Mouse (Mus musculus) spleen, adult 12 weeks (tissue): Measurements from ENCODE around the gene Rxfp2.

Source experiments
- DNase-seq: peaks from one replicate; pipeline ENCODE4 v3.0.0; 2022; ENCODE audit warnings: low spot score

Gene Rxfp2

DNA sequence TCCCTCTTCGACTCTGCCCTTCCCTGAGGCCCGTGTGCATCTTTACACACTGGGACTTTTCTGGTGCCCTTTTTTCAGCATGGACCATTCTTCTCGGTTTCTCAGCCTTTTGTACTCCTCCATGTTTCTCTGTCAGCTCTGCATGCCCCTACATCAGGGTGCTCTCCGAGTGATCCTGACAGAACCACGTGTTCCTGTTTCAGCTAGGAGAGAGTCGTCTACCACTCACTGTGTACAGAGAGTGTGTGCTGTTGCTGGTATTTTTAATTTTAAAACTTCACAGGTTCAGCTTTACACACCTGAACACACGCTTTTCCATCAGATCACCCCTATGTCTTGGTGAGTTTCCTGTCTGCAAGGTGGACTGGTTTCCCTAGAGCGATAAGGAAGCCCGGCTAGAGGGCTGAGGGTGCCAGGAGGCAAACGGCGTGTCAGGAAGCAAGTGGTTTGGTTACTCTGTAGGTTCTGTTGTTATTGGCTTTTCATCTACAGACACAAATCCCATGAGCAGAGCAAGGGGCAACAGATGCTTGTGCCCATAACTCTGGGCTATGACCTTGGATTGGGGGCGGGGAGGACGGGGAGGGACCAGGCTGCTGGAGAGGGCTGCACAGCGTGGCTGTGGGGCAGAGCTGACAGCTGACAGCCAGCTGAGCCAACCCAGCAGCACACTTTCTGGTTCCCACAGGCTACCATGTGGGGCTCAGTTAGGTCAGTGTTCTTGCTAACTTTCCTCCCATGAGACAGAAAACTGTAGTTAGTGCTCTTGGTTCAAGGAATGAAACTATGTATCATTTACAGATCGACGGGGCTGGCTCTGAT is 97.0 kb downstream of the Rxfp2 start:
- no peak for DNase-seq

DNA sequence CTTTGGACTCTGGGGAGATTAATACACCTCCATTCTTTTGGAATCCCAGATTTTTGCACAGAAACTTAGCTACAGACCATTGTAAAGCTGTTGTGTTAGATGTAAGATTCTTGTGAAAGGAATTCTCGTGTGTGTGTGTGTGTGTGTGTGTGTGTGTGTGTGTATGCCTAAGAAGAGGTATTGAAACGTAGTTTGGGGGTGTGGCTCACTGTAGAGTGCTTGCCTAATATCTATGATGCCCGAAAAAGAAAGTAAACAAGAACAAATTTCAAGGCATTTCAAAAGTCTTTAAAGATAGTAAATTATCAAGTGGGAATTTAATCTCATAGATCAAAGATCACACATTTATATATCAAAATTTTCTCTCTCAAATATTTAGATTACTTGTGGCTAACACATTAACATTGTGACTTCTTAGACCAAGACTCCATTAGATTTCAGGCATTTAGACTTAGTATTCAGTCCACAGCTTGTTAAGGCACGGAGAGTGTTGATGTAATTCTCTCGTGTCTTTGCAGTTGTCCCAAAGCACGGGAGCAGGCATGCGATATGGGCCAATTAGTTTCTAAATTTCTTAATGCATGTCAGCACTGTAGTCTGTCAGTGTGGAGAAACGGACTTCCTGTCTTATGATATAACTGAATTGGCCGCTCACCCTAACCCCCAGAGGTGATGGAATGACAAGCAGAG is 97.9 kb downstream of the Rxfp2 start:
- no peak for DNase-seq

DNA sequence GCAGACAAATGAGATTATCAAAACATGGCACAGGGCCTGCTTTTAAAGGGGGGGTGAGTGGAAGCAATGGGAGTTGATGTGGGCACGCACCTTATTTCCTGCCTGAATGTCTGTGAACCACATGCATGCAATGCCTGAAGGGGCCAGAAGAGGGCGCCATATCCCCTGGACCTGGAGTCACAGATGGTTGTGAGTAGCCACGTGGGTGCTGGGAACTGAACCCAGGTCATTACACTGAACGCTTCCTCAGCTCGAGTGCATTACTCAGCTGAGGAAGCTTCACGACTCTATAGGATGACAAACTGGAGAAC is 98.4 kb downstream of the Rxfp2 start:
- peak; percentile 19 for DNase-seq

DNA sequence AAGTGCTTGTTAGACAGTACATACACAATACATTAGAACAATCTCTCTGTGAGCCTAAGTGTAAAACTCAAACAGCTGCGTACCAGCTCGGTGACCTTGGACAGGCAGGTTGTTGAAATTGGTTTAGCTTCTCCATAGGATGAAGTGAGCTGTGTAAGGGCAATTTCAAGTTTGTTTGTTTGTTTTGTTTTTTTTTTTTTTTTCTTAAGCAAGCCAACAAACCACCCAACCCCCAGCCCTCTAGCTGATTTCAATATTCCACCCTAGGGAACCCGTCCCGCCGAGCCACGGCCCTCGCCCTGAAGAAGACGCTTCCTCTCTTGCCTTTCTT is 99.6 kb downstream of the Rxfp2 start:
- DNase-seq, result no peak

DNA sequence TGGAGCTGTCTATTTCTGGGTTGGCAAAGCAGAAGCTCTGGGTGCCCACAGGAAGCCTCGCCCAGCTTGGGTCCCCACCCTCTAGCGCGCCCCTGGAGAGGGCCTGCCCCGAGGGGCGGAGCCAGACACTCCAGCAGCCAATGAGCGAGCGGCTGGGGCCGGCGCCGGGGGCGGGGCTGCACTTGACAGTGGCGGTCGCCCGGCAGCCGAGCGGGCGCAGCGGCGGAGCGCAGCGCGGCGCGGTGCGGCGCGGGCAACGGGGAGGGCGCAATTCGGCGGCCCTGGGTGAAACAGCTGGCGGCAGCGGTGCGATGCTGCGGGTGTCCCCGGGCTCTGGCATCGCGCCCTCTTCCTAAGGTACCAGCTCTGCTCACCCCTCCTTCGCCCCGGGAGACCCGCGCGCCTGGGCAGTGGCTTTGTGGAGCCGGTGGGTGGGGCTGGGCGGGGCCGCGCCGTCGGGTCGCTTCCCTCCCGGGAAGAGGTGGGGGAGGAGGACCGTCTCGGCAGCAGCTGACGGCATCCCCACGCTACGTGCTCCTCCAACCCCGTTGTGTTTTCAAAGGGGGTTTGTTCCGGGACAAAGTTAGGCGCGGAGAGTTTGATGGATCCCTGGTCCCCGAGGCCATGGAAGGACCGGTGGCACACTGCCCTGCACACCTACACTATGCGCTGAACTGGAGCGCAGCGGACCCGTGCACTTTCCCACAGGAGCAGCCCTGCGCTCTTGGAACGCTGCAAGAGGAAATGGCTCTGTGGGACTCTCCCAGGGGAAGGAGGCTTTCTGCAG is 100.2 kb downstream of the Rxfp2 start, which contains the start of gene Fry:
Gene Fry, plus strand, starts transcription at position 191 of the 787 bp plus-strand sequence.
- DNase-seq, result peak; percentile 98

DNA sequence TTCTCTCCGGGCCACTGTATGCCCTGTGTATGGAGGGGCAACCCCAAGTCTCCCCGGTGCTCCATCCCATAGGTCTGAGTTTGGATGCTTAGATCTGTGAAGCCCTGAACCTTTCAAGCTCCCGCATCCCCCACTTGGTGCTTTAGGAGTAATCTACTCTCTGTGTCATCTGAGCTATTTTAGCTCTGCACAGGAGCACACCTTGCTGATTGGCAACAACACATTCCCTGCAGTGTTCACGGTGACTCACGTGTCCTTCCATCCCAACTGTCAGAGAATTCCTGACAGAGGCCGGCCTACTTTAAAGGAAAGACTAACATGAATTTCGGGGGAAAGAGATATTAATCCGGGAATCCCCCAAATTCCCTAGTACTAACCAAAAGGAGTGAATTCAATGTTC is 102.2 kb downstream of the Rxfp2 start:
- DNase-seq, result no peak

DNA sequence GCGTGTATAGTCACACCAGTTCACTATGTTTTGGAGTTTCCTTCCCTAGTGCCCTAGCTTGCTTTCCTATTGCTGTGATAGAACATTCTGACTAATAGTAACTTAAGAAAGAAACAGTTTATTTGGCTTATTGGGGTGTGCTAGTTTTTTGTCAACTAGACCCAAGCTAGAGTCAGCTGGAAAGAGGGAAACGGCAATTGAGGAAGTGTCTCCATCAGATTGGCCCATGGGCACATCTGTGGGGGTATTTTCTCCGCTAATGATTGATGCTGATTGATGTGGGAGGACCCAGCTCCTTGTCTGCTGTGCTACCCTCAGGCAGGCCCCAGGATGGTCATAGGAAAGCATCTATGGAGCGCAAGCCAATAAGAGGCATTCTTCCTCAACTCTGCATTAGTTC is 103.6 kb downstream of the Rxfp2 start:
- no peak for DNase-seq

DNA sequence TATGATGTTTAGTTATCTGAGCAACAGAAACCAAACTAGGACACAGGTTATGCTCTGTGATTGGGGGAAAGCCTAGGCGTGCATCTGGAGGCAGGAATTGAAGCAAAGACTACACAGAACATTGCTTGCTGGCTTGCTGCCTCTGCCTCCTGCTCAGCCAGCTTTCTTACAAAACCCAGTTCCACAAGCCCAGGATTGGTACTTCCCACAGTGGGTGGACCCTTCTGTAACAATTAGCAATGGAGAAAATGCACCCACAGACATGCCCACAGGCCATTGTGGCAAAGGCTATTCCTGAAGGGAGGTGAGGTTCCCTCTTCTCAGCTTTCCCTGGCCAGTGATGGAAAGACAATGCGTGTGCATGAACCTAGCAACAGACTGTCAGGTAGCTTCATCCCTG is 104.1 kb downstream of the Rxfp2 start:
- DNase-seq, result no peak

DNA sequence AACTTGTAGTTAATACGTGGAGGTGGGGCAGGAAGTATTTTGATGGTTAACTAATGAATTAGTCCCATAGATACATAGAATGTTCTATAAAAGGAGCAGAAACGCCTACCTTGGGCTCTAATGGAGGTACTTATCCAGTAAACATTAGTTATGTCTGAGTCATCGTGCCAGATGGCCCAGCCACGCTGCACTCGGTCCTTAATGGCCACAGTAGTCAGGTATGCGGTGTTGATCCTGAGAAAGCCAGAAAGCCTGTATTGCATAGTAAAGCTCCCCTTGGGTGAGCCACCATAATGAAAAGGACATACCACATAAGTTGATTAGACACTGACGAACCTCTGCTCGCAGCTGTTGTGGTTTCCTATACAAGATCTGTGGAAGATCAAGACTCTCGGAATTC is 107.4 kb downstream of the Rxfp2 start:
- no peak for DNase-seq

DNA sequence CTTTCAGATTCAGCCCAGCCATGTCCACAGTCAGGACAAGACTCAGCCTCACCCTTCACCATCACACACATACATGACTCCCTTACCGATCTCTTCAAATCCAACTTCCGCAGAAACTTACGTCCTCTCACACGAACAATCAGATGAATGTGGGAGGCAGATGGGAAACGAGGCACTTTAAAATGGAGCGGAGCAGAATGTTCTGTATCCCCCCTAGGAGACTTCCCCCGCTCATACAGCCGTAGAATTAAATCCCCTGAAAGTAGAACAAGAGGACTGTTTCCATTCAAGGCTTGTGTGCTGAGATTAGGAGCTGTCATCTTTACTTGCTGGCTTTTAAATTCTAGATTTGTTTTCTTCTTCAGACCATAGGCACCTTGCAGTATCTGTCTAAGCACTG is 110.0 kb downstream of the Rxfp2 start:
- no peak for DNase-seq

DNA sequence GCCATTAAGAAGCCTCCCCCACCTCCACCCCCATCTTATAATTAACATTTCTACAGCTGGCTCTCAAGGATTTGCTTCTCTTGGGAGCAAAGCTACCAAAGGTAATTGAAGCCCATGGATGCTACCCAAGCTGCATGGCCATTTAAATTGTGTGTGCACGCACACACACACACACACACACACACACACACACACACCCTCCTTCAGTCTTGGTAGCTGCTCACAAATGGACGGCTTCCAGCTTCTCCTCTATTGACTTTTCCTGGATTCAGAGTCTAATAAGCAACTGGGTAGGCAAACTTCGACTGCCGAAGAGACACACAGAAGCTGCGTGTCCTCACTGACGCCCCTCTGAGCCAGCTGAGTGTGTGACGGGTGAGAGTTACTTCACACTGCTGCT is 111.7 kb downstream of the Rxfp2 start:
- no peak for DNase-seq

DNA sequence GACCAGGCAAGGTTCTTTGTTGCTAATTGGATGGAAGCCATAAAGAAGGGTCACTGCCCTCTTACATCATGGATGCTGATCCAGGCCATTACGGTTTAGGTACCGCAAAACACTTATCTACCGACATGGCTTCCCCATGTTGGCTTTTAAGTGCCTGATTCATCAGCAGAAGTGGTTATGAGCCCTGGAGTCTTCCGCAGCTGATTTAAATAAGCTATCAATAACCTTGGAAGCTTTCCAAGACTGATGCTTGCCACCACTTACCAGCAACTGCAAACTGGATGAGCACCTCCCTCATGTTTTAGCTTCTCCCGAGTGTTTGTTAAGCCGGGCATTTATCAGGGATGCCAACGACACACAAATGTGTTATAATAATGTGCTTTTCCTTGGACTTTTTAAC is 112.7 kb downstream of the Rxfp2 start:
- no peak for DNase-seq
